8 mouse cellular contexts compared by ENCODE assay signal in the genomic region with DNA sequence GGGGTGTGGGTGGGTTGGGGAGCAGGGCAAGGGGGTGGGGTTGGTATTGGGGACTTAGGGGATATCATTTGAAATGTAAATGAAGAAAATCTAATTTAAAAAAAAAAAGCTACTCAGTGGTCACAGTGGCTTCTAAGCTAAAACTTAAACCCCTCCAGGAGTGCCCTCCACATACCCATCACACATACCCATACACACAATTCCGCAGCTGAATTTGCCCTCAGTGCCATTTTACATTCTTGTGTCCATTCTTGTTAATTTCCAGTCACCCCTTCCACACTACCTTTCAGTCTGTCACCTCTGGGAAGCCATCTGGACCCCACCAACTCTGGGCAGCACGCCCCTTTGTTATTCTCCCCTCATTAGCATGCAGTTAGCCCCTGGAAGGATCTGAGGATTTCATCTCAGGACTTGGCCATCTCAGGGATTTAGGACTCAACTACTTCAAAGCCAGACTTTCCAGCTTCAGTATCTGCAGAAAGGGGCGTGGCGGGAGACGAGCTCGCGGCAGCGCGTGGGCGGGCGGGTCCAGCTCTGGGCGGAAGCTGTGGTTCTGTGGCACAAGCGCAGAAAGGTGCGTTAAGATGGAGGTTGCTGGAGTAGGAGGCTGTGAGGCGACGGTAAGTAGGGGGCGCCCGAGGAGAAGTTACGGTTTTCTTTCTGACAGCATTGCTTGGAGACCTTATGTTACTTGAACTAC. TPM values are rescaled to one million over a fixed set of nuclear protein-coding genes. Genes with fewer than 3 reads are reported as not detected.
DNase-seq lines count a peak whose midpoint lies in the region; ATAC-seq and TF ChIP-seq lines count a peak whose summit lies in the region.

A gene (plus strand): TSS at position 537 of the 700 bp plus-strand sequence.

- H3K4me2 ChIP-seq in hindbrain, embryonic 12.5 days (replicated peaks): peak within 1 kb of the TSS; percentile 80

- peak within 1 kb of the TSS; percentile 42 for H3K4me3 ChIP-seq in hindbrain, embryonic 12.5 days

- peaks cover 6% of the 10 kb centered on the region for H3K4me1 ChIP-seq in hindbrain, embryonic 12.5 days

- H3K9ac ChIP-seq in hindbrain, embryonic 12.5 days: peak within 1 kb of the TSS; percentile 55

- CTCF ChIA-PET in Patski (lab: Charles Lee): interaction anchor here (0.8 to 2.4 kb wide), 6 partner anchors 8 to 219 kb away, joined by 3 to 7 read pairs (median 3); no protein-coding TSS in a partner anchor

- under 1% methylated on average over 19 of the region's 19 CpGs for WGBS in hindbrain, embryonic 12.5 days

- H3K27me3 ChIP-seq in Patski: no peaks in the 10 kb centered on the region
- no peaks in the 10 kb centered on the region for H3K27me3 ChIP-seq in hindbrain, embryonic 12.5 days

- H3K27ac ChIP-seq in hindbrain, embryonic 12.5 days: peak within 1 kb of the TSS; percentile 40; the same call in 1 of the 2 replicates

- peak; percentile 34 for DNase-seq in Patski (ENCODE audit: low read depth, low spot score)
- DNase-seq in cerebellum, postnatal 14 days: peak; percentile 87 to 89
- peak; percentile 75 to 79 for DNase-seq in frontal cortex, postnatal 10 days (ENCODE audit: low spot score in 2 of 2)
- DNase-seq in layer of hippocampus, postnatal 14 days (ENCODE audit: low spot score in 2 of 2): peak; percentile 71 to 80
- DNase-seq in lung, postnatal 10 days: peak; percentile 90
- DNase-seq in retina, embryonic 14.5 days (ENCODE audit: low spot score): peak; percentile 88
- DNase-seq in thymus, postnatal 4 days: peak; percentile 81

- ATAC-seq in Patski: peak; percentile 76
- ATAC-seq in hindbrain, embryonic 12.5 days (ENCODE audit: low FRiP score): peak; percentile 82

- H3K36me3 ChIP-seq in hindbrain, embryonic 12.5 days: 0 out of 2 replicates have a peak, but pooled peaks cover 3% of the 10 kb centered on the region

- TF ChIP-seq CTCF in Patski (IDR thresholded peaks at IDR 0.05): peak; percentile 82

- in situ Hi-C loops in Patski (cut with MboI; ENCODE audit: low pct_unique_long_range_greater_than_20kb): loop anchor here (5.0 kb wide), 1 partner anchor 156 kb away; no protein-coding TSS in a partner anchor

- POLR2A ChIA-PET in Patski (lab: Charles Lee): no interaction called here

- H3K9me3 ChIP-seq in hindbrain, embryonic 12.5 days (replicated peaks): no peaks in the 10 kb centered on the region

RNA-seq across cellular contexts. Expression of the gene that starts here (rescaled TPM):
- polyA plus RNA-seq in Patski (2021): 0.59 TPM
- polyA plus RNA-seq in hindbrain, embryonic 12.5 days (2016; fragmentation: Nextera tagmentation; extraction: Ambion mirVana): 0.18 and 0.34 TPM in 2 replicates
- under 1 TPM; 0.28 to 0.52 TPM for total RNA-seq in layer of hippocampus, postnatal 14 days (2021)

Comparison
In these comparisons a context has a peak if more than half of its experiments do, and no peak if none do; other contexts are left out.
1. Peak in every context shown above with its lines: DNase-seq, ATAC-seq, H3K4me3 ChIP-seq and H3K27ac ChIP-seq.
2. Peak in DNase-seq and ATAC-seq in Patski; RNA of the gene not detected or under 1 TPM.
3. Peak in ATAC-seq, H3K4me3 ChIP-seq, H3K27ac ChIP-seq, H3K9ac ChIP-seq and H3K4me2 ChIP-seq in hindbrain, embryonic 12.5 days; RNA of the gene not detected or under 1 TPM.
4. Peak in DNase-seq in layer of hippocampus, postnatal 14 days; RNA of the gene not detected or under 1 TPM.
5. DNase-seq: peak in every context shown above with its lines; median percentile 90 in lung, postnatal 10 days; 88 in cerebellum, postnatal 14 days; 88 in retina, embryonic 14.5 days; 81 in thymus, postnatal 4 days; 77 in frontal cortex, postnatal 10 days; 76 in layer of hippocampus, postnatal 14 days; 34 in Patski.